Mouse (Mus musculus) c-Kit-positive CD71-negative TER-119-negative erythroid progenitor cells, embryonic 14.5 days (primary cell): ENCODE data around the gene Cdk20.
A peak's percentile ranks its signal among the peaks of the same experiment; 100 is the strongest.
"Not testable (repeated sequence)": the region's sequence is repeated elsewhere in the genome, so short reads cannot be mapped to it uniquely, and the experiment has no call there.

Experiments
- DNase-seq: peaks from one replicate; pipeline ENCODE4 v3.0.0-alpha.2; 2013; ENCODE audit warnings: low read depth

Cdk20 gene

DNA sequence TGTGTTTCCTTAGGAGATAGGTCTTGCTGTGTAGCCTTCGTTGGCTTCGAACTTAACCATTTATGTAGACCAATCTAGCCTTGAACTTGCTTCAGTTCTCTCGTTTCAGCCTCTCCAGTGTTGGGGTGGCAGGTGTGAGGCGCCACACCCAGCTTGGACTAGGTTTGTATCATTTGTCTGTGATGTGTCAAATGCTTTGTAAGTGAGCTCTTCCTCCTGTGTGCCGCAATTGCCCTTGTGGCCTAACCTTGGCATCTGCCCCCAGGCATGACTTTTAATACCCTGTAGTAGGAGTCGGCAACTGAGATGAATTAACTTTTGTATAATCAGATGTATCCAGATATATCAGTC lies 9.5 kb upstream of the Cdk20 start:
- DNase-seq: no peak

GRCm38 (mm10) chr13:64424347-64424746 lies 7.8 kb upstream of the Cdk20 start:
- no peak for DNase-seq

DNA sequence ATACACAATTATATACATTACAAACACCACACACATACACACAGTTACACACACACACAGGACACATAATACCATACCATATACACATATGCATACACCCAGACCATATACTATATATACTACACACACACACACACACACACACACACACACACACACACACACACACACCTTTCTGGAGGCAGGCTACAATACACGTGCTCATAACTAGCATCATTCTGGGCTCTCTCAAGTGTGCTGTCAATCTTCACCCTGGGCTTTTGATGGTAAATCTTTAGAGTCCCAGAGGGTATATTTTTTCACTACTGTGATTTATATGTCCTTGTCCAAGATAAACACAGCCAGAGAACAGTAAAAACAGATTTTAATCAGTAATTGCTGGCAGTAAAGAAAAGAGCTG lies 6.8 kb upstream of the Cdk20 start:
- no peak for DNase-seq

- DNase-seq: no peak
These were observed 2.8 kb upstream of the Cdk20 start for GRCm38 (mm10) chr13:64429328-64429727.

GRCm38 (mm10) chr13:64437801-64438200 lies 5.7 kb downstream of the Cdk20 start:
- no peak for DNase-seq

DNA sequence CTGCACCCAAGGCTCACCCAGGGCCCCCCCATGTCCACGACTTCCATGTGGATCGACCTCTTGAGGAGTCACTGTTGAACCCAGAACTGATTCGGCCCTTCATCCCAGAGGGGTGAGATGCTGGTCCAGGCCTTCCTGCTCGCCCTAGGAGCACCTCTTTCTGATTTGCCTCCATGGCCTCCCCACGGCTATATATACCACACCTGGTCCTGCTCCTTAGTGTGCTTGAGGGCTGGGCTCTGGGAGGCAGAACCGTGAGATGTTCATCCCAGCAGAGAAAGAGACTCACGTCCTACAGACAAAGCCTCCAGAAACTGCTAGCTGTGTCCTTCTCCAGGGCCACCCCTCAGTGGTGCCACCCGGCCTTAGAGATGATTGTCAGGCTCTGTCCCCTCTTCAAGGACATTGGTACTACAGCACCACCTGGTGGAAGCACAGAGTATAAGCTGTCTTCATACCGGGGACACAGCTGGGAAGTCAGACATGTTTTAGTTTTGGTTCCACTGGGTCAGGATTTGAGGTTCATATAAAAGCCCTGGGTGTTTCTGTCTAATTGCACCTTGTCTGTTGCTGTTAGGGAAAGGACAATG lies 6.8 kb downstream of the Cdk20 start:
- DNase-seq: peak; percentile 66

DNA sequence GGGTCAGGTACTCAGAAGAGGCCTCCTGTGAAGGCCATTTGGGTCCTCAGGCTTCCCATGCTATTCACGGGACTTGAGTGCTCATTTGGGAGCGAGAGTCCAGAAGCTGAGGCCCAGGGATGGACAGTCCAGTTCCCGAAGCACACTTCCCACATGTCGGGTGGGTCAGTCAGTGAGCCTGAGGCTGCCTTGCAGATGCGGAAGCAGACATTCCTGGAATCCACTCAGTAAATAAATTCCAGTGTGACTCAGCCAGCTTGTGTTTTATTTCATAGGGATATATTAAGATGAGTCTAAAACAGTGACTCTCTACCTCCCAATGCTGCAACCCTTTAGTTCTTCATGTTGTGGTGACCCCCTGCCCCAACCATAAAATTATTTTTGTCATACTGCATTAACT lies 7.4 kb downstream of the Cdk20 start:
- DNase-seq: no peak

- no peak for DNase-seq
These were observed 8.5 kb downstream of the Cdk20 start for GRCm38 (mm10) chr13:64440592-64440991.

DNA sequence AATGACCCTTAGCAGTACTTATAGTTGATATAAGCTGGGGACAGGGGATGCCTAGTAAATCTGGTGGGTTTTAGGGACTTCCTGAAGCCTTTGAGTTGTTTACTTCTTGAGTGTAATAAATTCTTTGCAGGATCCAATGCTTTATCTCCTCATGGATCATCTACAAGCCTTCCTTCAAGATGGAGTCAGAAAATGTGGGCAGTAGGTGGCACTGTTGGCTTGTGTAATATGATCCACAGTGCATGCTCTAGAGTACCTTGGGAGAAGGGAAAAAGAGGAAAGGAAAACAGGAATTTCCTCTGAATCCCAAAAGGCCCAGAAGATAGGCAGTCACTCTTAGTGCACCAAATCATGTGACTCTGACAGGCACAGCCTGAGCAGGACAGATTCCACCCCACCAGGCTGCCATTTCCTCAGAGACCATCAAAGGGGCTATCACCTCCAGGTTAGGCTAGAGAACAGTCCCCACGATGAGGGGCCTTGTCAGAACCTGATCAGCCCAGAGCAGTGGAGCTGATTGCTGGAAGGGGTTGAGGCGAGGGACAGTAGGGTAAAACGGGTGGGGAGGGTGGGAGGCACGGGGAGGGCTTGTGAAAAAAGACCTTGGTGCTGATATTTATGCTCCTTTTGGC lies 11.3 kb downstream of the Cdk20 start:
- DNase-seq: no peak

- DNase-seq: no peak
These were observed 13.3 kb downstream of the Cdk20 start for GRCm38 (mm10) chr13:64445254-64445920.

- no peak for DNase-seq
These were observed 15.8 kb downstream of the Cdk20 start for GRCm38 (mm10) chr13:64447947-64448346.

DNA sequence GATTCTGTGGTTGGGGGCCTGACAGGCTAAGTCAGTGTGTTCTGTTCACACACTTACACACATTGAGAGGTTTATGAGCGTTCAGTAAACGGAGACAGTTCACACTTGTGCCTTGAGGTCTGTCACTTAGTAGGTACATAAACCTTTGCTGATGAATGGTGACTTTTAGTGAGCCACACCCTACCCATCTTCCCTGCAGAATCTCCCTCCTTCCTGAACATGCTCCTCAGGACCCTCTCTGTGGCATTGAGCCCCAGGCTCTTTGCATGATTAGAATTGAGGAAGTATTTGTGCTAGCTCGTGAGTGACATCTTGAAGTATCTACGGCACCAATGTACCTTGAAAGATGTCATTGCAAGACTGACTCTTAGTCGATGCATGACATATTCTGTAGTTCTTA lies 16.6 kb downstream of the Cdk20 start:
- DNase-seq: no peak

GRCm38 (mm10) chr13:64450001-64450794 lies 18.1 kb downstream of the Cdk20 start:
- no peak for DNase-seq

DNA sequence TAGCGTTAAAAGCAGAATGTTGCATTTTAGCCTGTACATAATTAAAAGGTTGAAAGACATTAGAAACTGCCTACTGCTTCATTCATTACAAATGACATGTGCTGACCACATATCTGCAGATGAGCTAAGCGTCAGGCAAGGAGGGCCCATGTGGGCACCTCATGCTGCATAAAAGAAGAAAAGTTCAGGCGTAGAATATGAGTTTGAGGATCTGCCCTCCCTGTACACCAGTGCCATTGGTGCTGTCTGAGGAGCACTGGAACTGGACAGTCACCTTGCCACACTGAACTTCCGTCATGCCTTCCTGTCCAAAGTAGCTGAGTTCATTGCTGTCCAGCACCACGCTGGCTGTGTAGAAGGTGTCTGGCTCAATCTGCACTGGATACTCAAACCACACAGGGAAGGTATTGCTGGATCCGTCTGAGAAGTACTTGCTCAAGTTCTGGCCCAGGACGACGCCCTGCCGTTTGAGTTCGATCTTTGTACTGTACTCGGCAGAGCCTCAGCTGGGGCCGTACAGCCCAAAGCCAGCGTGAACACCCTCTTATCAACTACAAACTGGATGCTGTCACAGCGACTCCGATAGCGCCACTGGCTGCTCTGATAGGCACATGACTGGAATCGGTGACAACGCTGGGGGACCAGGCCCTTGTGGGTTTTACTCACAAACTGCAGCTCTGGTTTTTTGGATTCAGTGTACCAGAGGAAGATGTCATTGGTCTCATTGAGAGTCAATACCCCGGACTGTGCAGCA lies 25.3 kb downstream of the Cdk20 start:
- DNase-seq: not testable (repeated sequence)

- no peak for DNase-seq
These were observed 26.1 kb downstream of the Cdk20 start for GRCm38 (mm10) chr13:64458181-64458580.

- DNase-seq: no peak
These were observed 30.5 kb downstream of the Cdk20 start for GRCm38 (mm10) chr13:64462581-64462980.

- DNase-seq: no peak
These were observed 33.1 kb downstream of the Cdk20 start for GRCm38 (mm10) chr13:64465166-64465565.

GRCm38 (mm10) chr13:64467886-64468285 lies 35.8 kb downstream of the Cdk20 start:
- DNase-seq: no peak

- no peak for DNase-seq
These were observed 45.9 kb downstream of the Cdk20 start for GRCm38 (mm10) chr13:64477968-64478367.

DNA sequence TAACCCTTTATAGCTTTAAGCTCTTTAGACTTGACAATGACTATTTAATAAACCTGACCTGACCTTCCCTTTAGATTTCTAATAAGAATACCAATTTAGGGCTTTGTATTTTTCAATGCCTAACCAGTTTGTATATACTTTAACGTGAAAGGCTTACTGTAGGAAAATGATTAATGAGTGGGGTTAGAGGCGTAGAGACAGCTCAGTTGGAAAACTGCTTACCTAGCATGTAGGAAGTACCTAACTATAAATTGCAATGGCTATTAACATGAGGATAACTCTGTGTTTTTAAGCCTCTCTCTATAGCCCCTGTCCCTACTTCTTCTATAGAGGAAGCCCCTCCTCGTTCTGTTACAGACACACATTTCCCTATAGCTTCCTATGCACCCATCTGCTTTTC lies 47.8 kb downstream of the Cdk20 start:
- DNase-seq: no peak

DNA sequence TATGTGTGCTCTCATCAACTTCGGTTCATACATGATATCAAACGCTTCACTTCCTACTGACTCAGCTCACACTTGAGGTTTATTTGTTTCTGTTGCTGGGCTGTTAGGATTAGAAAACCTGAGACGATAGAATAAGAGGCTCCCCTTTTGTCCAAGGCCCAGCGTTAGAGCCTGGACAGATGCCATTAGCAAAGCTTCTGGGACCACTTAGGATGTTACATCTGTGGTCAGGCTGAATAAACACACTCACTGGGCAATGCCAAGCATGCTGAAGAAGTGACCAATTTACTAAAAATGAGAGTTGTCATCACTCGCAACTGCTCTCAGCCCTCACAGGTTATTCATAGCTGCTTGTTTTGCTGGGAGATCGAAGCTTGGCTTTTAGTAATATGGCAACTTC lies 57.8 kb downstream of the Cdk20 start:
- DNase-seq: no peak
